Mouse (Mus musculus): ENCODE data around the gene Csrnp3.

DNA sequence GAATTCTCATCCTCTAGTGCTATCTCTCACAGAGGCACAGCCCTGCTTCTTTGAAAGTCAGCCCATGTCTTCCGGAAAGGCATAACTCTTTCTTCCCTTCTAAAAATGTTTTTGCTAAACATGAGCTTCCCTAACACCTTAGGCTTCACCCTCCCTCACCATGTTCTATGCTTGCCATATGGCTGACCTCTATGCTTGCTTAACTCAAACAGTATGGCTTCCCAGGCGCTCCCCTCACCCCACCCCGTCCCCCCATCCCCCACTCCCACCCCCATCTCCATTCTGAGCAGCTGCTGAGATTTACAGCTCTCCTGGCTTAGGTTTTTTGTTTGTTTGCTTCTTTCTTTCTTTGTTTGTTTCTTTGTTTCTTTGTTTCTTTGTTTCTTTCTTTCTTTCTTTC is 3.2 kb upstream of the Csrnp3 start:
- TF ChIP-seq POLR2AphosphoS2 (IDR thresholded peaks at IDR 0.05; ENCODE audit: insufficient read length, low read depth) (no peak), REST (IDR thresholded peaks at IDR 0.05; ENCODE audit: insufficient read depth, insufficient read length) (no peak), POLR2A (IDR thresholded peaks at IDR 0.05; ENCODE audit: insufficient read length, low read depth) (no peak), SRF (IDR thresholded peaks at IDR 0.05; ENCODE audit: control insufficient read depth, insufficient read length, low read depth) (no peak)

All from myocyte (in vitro differentiated cells).